Mouse (Mus musculus) spleen, postnatal 10 days (tissue): ENCODE results near the gene Hoxc10.

Source experiments
- DNase-seq, 2 experiments: peaks; one replicate each; pipeline ENCODE4 v3.0.0; 2021 to 2022; ENCODE audit warnings: low spot score in 2 of 2

Hoxc10 gene

GRCm38 (mm10) chr15:102966776-102967311, at the start of gene Hoxc10:
Gene Hoxc10, plus strand, starts transcription at chr15:102966796.
- DNase-seq, result no peak

- DNase-seq, result no peak
Observed at GRCm38 (mm10) chr15:102917972-102918572, 48.5 kb upstream of the Hoxc10 start.

GRCm38 (mm10) chr15:102918611-102919265, 47.9 kb upstream of the Hoxc10 start:
- DNase-seq, result no peak

GRCm38 (mm10) chr15:102919336-102920180, 47.0 kb upstream of the Hoxc10 start:
- no peak for DNase-seq

- DNase-seq, result peak in 1 of 2 experiments; percentile 15
Observed at GRCm38 (mm10) chr15:102920619-102921018, 46.0 kb upstream of the Hoxc10 start.

- DNase-seq, result no peak
Observed at GRCm38 (mm10) chr15:102921053-102922011, 45.3 kb upstream of the Hoxc10 start, which contains the start of gene Hoxc13. Gene Hoxc13, plus strand, starts transcription at chr15:102921103.

GRCm38 (mm10) chr15:102922012-102922362, 44.6 kb upstream of the Hoxc10 start:
- DNase-seq, result no peak

GRCm38 (mm10) chr15:102922636-102923500, 43.7 kb upstream of the Hoxc10 start:
- no peak for DNase-seq

- no peak for DNase-seq
Observed at GRCm38 (mm10) chr15:102927032-102927645, 39.5 kb upstream of the Hoxc10 start.

GRCm38 (mm10) chr15:102931706-102932358, 34.8 kb upstream of the Hoxc10 start:
- no peak for DNase-seq

- no peak for DNase-seq
Observed at GRCm38 (mm10) chr15:102934438-102934837, 32.2 kb upstream of the Hoxc10 start.

- no peak for DNase-seq
Observed at GRCm38 (mm10) chr15:102934897-102935296, 31.7 kb upstream of the Hoxc10 start.

GRCm38 (mm10) chr15:102936279-102936972, 30.2 kb upstream of the Hoxc10 start, which contains the start of gene Hoxc12:
Gene Hoxc12, plus strand, starts transcription at chr15:102936757.
- no peak for DNase-seq

- no peak for DNase-seq
Observed at GRCm38 (mm10) chr15:102937036-102937666, 29.4 kb upstream of the Hoxc10 start.

- DNase-seq, result no peak
Observed at GRCm38 (mm10) chr15:102939256-102940155, 27.1 kb upstream of the Hoxc10 start.

- DNase-seq, result no peak
Observed at GRCm38 (mm10) chr15:102942739-102943467, 23.7 kb upstream of the Hoxc10 start.
